Mouse (Mus musculus) heart, adult 11 months (tissue): ENCODE measurements around the gene Pcbp3.
A peak's percentile ranks its signal among the peaks of the same experiment; 100 is the strongest.

Experiments
- DNase-seq: peaks from one replicate; pipeline ENCODE4 v3.0.0; 2022

Gene Pcbp3

GRCm38 (mm10) chr10:76725682-76726285 is 235.9 kb downstream of the Pcbp3 start, which contains the start of gene Col6a1:
Gene Col6a1 (minus strand): TSS chr10:76726168.
- DNase-seq = peak; percentile 96

GRCm38 (mm10) chr10:76725097-76725496 is 236.6 kb downstream of the Pcbp3 start:
- peak; percentile 89 for DNase-seq

GRCm38 (mm10) chr10:76724231-76724736 is 237.4 kb downstream of the Pcbp3 start:
- DNase-seq = peak; percentile 92

GRCm38 (mm10) chr10:76722751-76723450 is 238.8 kb downstream of the Pcbp3 start:
- peak; percentile 89 for DNase-seq

GRCm38 (mm10) chr10:76721746-76722145 is 239.9 kb downstream of the Pcbp3 start:
- DNase-seq = peak; percentile 86

- DNase-seq = peak; percentile 75
Observed at GRCm38 (mm10) chr10:76721216-76721615, 240.5 kb downstream of the Pcbp3 start.

- DNase-seq = peak; percentile 87
Observed at GRCm38 (mm10) chr10:76717631-76718030, 244.1 kb downstream of the Pcbp3 start.

GRCm38 (mm10) chr10:76717026-76717425 is 244.7 kb downstream of the Pcbp3 start:
- peak; percentile 84 for DNase-seq

- peak; percentile 82 for DNase-seq
Observed at GRCm38 (mm10) chr10:76714303-76714702, 247.4 kb downstream of the Pcbp3 start.

GRCm38 (mm10) chr10:76712500-76712899 is 249.2 kb downstream of the Pcbp3 start:
- DNase-seq = peak; percentile 95
